Mouse (Mus musculus): ENCODE measurements around the gene Tmigd3. TPM values are rescaled to one million over a fixed set of nuclear protein-coding genes. Genes with fewer than 3 reads are reported as not detected.

Tmigd3 gene
- polyA plus RNA-seq, 1 experiment: 1.1 TPM

DNA sequence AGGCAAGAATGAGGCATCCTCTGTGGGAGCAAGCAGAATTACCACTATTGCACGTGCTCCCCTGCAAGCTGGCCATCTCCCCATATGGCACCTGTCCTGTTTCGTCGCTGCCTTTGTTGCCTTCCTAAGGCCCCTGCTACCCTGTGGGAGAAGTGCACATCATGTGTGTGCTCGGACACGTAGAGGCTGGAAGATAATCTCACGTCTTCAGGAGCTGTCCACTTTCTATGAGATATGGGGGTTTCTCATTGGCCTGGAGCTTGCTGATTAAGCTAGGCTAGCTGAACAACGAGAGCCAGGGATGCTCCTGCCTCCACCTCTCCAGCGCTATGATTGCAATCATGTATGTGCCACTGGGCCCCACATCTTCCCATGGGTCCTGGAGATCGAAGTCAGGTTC, 53.9 kb downstream of the Tmigd3 start:
- TF ChIP-seq CTCF (IDR thresholded peaks at IDR 0.05; ENCODE audit: borderline replicate concordance, control insufficient read depth, extremely low read depth, insufficient read depth, low read length, poor library complexity) (no peak), POLR2A (IDR thresholded peaks at IDR 0.05; ENCODE audit: control insufficient read depth, extremely low read depth, insufficient read depth, low read length, poor library complexity) (no peak)
- Histone ChIP-seq H3K27me3 (ENCODE audit: control insufficient read depth, insufficient read depth, low read length) (no peaks in the 10 kb centered on the region), H3K27ac (ENCODE audit: control insufficient read depth, insufficient read depth, low read length) (no peak overlapping the region), H3K4me3 (ENCODE audit: control insufficient read depth, insufficient read depth, low read length) (no peak overlapping the region), H3K36me3 (ENCODE audit: control insufficient read depth, insufficient read depth, low read length) (no peaks in the 10 kb centered on the region), H3K4me1 (replicated peaks; ENCODE audit: control insufficient read depth, insufficient read depth, low read length) (peaks cover 3% of the 10 kb centered on the region)
- DNase-seq: no peak
- WGBS: 97% methylated on average over 9 of the region's 9 CpGs

- TF ChIP-seq POLR2A (IDR thresholded peaks at IDR 0.05; ENCODE audit: control insufficient read depth, extremely low read depth, insufficient read depth, low read length, poor library complexity): no peak
- no peak for TF ChIP-seq CTCF (IDR thresholded peaks at IDR 0.05; ENCODE audit: borderline replicate concordance, control insufficient read depth, extremely low read depth, insufficient read depth, low read length, poor library complexity)
- DNase-seq: no peak
- Histone ChIP-seq H3K36me3 (ENCODE audit: control insufficient read depth, insufficient read depth, low read length) (no peaks in the 10 kb centered on the region), H3K4me3 (ENCODE audit: control insufficient read depth, insufficient read depth, low read length) (no peak overlapping the region), H3K27ac (ENCODE audit: control insufficient read depth, insufficient read depth, low read length) (no peak overlapping the region), H3K27me3 (ENCODE audit: control insufficient read depth, insufficient read depth, low read length) (no peaks in the 10 kb centered on the region), H3K4me1 (replicated peaks; ENCODE audit: control insufficient read depth, insufficient read depth, low read length) (peaks cover 7% of the 10 kb centered on the region)
- 87% methylated on average over 7 of the region's 7 CpGs for WGBS
Measured at GRCm38 (mm10) chr3:105927561-105928194, 57.0 kb downstream of the Tmigd3 start.

DNA sequence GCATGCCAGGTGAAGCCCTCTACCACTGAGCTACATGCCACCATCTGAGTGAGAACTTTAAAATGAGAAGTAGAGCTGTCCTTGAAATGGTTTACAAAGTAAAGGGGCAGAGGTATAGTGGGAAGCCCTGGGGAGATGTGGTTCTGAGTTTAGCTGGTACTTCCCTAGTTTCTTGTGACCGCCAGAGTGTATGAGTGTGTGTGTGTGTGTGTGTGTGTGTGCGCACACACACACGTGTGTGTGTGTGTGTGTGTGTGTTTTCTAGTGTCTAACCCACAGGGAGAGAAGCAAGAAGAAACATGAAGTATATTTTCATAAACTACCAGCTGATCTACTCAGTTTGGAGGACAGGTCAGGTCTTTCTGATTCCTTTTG, 57.5 kb downstream of the Tmigd3 start:
- no peaks in the 10 kb centered on the region for H3K36me3 ChIP-seq (ENCODE audit: control insufficient read depth, insufficient read depth, low read length)
- peaks cover 8% of the 10 kb centered on the region for H3K4me1 ChIP-seq (replicated peaks; ENCODE audit: control insufficient read depth, insufficient read depth, low read length)
- H3K4me3 ChIP-seq (ENCODE audit: control insufficient read depth, insufficient read depth, low read length): no peak overlapping the region
- no peaks in the 10 kb centered on the region for H3K27me3 ChIP-seq (ENCODE audit: control insufficient read depth, insufficient read depth, low read length)
- no peak for DNase-seq
- WGBS: 75% methylated on average over 3 of the region's 3 CpGs
- H3K27ac ChIP-seq (ENCODE audit: control insufficient read depth, insufficient read depth, low read length): no peak overlapping the region
- TF ChIP-seq POLR2A (IDR thresholded peaks at IDR 0.05; ENCODE audit: control insufficient read depth, extremely low read depth, insufficient read depth, low read length, poor library complexity) (no peak), CTCF (IDR thresholded peaks at IDR 0.05; ENCODE audit: borderline replicate concordance, control insufficient read depth, extremely low read depth, insufficient read depth, low read length, poor library complexity) (no peak)

DNA sequence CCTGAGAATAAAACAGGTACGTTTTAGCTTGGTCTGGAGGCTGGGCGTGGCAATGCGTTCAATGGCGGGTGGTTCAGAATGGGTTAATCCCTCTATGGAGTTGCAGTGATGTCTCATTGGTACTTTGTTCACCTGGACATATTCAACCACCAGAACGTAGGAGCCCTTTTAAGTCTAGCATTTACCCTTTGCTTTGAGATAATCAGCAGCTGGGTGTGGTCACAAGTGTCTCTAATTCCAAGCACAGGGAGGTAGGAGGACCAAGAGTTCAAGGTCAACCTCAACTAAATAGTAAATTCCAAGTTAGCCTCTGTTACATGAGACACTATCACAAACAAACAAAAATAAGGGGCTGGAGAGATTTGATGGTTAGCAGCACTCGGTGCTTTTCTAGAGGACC, 58.1 kb downstream of the Tmigd3 start:
- H3K4me3 ChIP-seq (ENCODE audit: control insufficient read depth, insufficient read depth, low read length): no peak overlapping the region
- TF ChIP-seq POLR2A (IDR thresholded peaks at IDR 0.05; ENCODE audit: control insufficient read depth, extremely low read depth, insufficient read depth, low read length, poor library complexity): no peak
- no peak for TF ChIP-seq CTCF (IDR thresholded peaks at IDR 0.05; ENCODE audit: borderline replicate concordance, control insufficient read depth, extremely low read depth, insufficient read depth, low read length, poor library complexity)
- no peak overlapping the region for H3K27ac ChIP-seq (ENCODE audit: control insufficient read depth, insufficient read depth, low read length)
- H3K27me3 ChIP-seq (ENCODE audit: control insufficient read depth, insufficient read depth, low read length): no peaks in the 10 kb centered on the region
- WGBS: 89% methylated on average over 6 of the region's 6 CpGs
- H3K36me3 ChIP-seq (ENCODE audit: control insufficient read depth, insufficient read depth, low read length): no peaks in the 10 kb centered on the region
- DNase-seq: no peak
- peaks cover 8% of the 10 kb centered on the region for H3K4me1 ChIP-seq (replicated peaks; ENCODE audit: control insufficient read depth, insufficient read depth, low read length)

GRCm38 (mm10) chr3:105929821-105930220, 59.1 kb downstream of the Tmigd3 start:
- no peak overlapping the region for H3K4me3 ChIP-seq (ENCODE audit: control insufficient read depth, insufficient read depth, low read length)
- TF ChIP-seq CTCF (IDR thresholded peaks at IDR 0.05; ENCODE audit: borderline replicate concordance, control insufficient read depth, extremely low read depth, insufficient read depth, low read length, poor library complexity) (no peak), POLR2A (IDR thresholded peaks at IDR 0.05; ENCODE audit: control insufficient read depth, extremely low read depth, insufficient read depth, low read length, poor library complexity) (no peak)
- WGBS: 6% methylated on average over 7 of the region's 7 CpGs
- H3K27me3 ChIP-seq (ENCODE audit: control insufficient read depth, insufficient read depth, low read length): no peaks in the 10 kb centered on the region
- H3K4me1 ChIP-seq (replicated peaks; ENCODE audit: control insufficient read depth, insufficient read depth, low read length): peaks cover 8% of the 10 kb centered on the region
- no peaks in the 10 kb centered on the region for H3K36me3 ChIP-seq (ENCODE audit: control insufficient read depth, insufficient read depth, low read length)
- 0 out of 2 replicates have a peak overlapping the region, but pooled peaks have one; percentile 26 for H3K27ac ChIP-seq (ENCODE audit: control insufficient read depth, insufficient read depth, low read length)
- peak; percentile 19 for DNase-seq

DNA sequence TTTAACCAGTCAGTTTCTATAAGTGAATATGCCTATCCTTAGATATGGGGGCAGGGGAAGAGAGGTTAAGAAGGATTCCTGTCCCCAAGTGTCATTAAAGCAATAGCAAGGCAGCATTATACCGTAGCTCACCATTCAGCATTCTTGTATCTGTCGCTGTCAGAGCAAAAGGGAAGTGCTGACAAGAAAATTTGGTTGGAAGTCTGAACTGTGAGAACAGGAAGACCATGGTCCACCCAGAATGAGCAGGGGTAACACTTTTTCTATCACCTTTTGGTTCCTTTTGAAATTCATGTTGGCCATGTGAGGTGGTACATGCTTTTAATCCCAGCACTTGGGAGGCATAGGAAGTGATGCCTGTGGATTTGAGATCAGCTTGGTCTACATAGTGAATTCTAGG, 60.4 kb downstream of the Tmigd3 start:
- 67% methylated on average over 2 of the region's 2 CpGs for WGBS
- Histone ChIP-seq H3K27ac (ENCODE audit: control insufficient read depth, insufficient read depth, low read length) (no peak overlapping the region), H3K4me1 (replicated peaks; ENCODE audit: control insufficient read depth, insufficient read depth, low read length) (peaks cover 8% of the 10 kb centered on the region), H3K27me3 (ENCODE audit: control insufficient read depth, insufficient read depth, low read length) (no peaks in the 10 kb centered on the region), H3K4me3 (ENCODE audit: control insufficient read depth, insufficient read depth, low read length) (no peak overlapping the region), H3K36me3 (ENCODE audit: control insufficient read depth, insufficient read depth, low read length) (no peaks in the 10 kb centered on the region)
- no peak for TF ChIP-seq POLR2A (IDR thresholded peaks at IDR 0.05; ENCODE audit: control insufficient read depth, extremely low read depth, insufficient read depth, low read length, poor library complexity)
- TF ChIP-seq CTCF (IDR thresholded peaks at IDR 0.05; ENCODE audit: borderline replicate concordance, control insufficient read depth, extremely low read depth, insufficient read depth, low read length, poor library complexity): no peak
- DNase-seq: no peak
